Mouse (Mus musculus): ENCODE measurements around the gene Fam198a. TPM values are rescaled to one million over a fixed set of nuclear protein-coding genes. Genes with fewer than 3 reads are reported as not detected.

The Fam198a gene
- polyA plus RNA-seq, 1 experiment from 2014 or later: 0.85 TPM

DNA sequence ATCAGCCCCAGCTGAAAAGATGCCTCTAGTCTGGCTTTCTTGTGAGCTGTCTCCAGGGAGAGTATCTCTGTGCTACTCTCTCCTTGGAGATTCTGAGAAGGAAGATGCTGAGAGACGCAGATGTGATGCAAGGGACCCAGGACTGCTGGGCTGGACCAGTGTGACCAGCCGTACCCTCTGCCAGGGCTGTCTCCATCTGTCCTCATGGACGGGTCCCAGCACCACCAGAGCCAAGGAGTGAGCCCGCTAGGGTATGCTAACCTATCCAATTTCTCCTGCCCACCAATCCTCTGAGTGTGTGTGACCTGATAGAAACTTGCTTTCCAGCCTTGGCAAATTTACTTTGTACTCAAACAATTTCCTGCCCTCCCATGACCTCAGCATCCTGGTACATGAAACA lies 38.0 kb upstream of the Fam198a start:
- DNase-seq (ENCODE audit: low spot score): no peak
- no peaks in the 10 kb centered on the region for H3K27me3 ChIP-seq (ENCODE audit: low read depth, poor library complexity, severe bottlenecking)
- H3K4me1 ChIP-seq: peaks cover 3% of the 10 kb centered on the region; the same call in 1 of the 2 replicates
- H3K9me3 ChIP-seq (replicated peaks): no peaks in the 10 kb centered on the region
- H3K36me3 ChIP-seq: no peaks in the 10 kb centered on the region
- H3K27ac ChIP-seq (replicated peaks): no peak overlapping the region
- H3K4me3 ChIP-seq: no peak overlapping the region
- WGBS: 90% methylated on average over 4 of the region's 4 CpGs

DNA sequence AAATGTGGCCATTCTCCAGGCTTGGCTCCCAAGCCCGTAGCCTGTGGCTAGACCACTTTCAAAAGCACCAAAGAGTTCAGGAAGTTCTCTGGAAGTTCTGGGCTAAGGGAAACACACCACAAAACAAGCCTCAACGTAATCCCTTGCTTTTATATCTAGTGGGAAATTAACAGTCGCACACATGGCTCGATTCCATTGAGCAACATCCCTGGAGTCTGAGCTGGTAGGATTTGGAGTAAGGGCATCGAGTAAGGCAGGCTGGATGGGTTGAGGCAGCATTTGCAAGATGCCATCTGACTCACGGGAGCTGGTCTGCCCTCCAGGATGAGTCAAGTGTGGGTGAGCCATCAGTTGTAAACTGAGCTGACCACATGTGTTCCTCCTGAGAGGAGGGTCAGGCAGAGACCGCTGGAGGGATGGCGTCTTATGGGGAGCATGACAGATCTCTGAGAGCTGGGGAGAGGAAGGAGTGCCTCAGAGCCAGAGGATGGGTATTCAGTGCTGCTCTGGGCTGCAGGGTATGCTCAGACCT lies 36.5 kb upstream of the Fam198a start:
- no peak for DNase-seq (ENCODE audit: low spot score)
- 91% methylated on average over 8 of the region's 8 CpGs for WGBS
- Histone ChIP-seq H3K27ac (replicated peaks) (no peak overlapping the region), H3K27me3 (ENCODE audit: low read depth, poor library complexity, severe bottlenecking) (no peaks in the 10 kb centered on the region), H3K4me1 (peaks cover 4% of the 10 kb centered on the region; the same call in 1 of the 2 replicates), H3K36me3 (no peaks in the 10 kb centered on the region), H3K4me3 (no peak overlapping the region), H3K9me3 (replicated peaks) (no peaks in the 10 kb centered on the region)

DNA sequence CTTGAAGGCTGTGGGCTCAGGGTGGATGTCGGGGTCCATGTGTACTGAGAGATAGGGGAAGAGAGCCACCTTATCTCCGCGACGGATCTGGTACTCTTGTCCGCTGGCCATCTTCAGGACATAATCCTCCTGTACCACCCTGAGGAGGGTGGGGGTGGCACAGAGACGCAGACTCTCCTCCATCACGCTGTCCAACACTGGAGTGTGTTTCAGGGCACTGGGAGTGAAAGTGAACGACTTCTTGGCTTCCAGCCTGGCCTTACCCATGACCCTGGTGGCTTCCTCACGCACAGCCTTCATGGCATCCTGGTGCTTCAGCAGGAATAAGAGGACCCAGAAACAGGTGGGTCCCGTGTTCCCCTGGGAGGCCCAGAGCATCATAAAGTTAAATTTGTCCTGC lies 35.7 kb upstream of the Fam198a start:
- Histone ChIP-seq H3K4me3 (no peak overlapping the region), H3K4me1 (peaks cover 4% of the 10 kb centered on the region; the same call in 1 of the 2 replicates), H3K27ac (replicated peaks) (no peak overlapping the region), H3K27me3 (ENCODE audit: low read depth, poor library complexity, severe bottlenecking) (no peaks in the 10 kb centered on the region), H3K36me3 (no peaks in the 10 kb centered on the region), H3K9me3 (replicated peaks) (no peaks in the 10 kb centered on the region)
- no peak for DNase-seq (ENCODE audit: low spot score)
- 92% methylated on average over 10 of the region's 10 CpGs for WGBS

GRCm38 (mm10) chr9:121916102-121916501 lies 34.7 kb upstream of the Fam198a start, which contains the start of gene Cyp8b1:
Gene Cyp8b1 (minus strand): TSS chr9:121916305.
- no peaks in the 10 kb centered on the region for H3K27me3 ChIP-seq (ENCODE audit: low read depth, poor library complexity, severe bottlenecking)
- H3K27ac ChIP-seq (replicated peaks): 0 out of 2 replicates have a peak within 1 kb of the TSS, but pooled peaks have one; percentile 17
- H3K4me3 ChIP-seq: no peak within 1 kb of the TSS
- 88% methylated on average over 8 of the region's 8 CpGs for WGBS
- no peaks in the 10 kb centered on the region for H3K36me3 ChIP-seq
- no peak for DNase-seq (ENCODE audit: low spot score)
- H3K9me3 ChIP-seq (replicated peaks): no peaks in the 10 kb centered on the region
- H3K4me1 ChIP-seq: peaks cover 4% of the 10 kb centered on the region; the same call in 1 of the 2 replicates

GRCm38 (mm10) chr9:121919027-121919501 lies 31.7 kb upstream of the Fam198a start:
- H3K36me3 ChIP-seq: no peaks in the 10 kb centered on the region
- WGBS: 88% methylated on average over 10 of the region's 10 CpGs
- H3K27ac ChIP-seq (replicated peaks): no peak overlapping the region
- no peak for DNase-seq (ENCODE audit: low spot score)
- H3K9me3 ChIP-seq (replicated peaks): 0 out of 2 replicates have a peak, but pooled peaks cover 3% of the 10 kb centered on the region
- H3K4me3 ChIP-seq: no peak overlapping the region
- no peaks in the 10 kb centered on the region for H3K27me3 ChIP-seq (ENCODE audit: low read depth, poor library complexity, severe bottlenecking)
- H3K4me1 ChIP-seq: peaks cover 4% of the 10 kb centered on the region; the same call in 1 of the 2 replicates

- Histone ChIP-seq H3K9me3 (replicated peaks) (0 out of 2 replicates have a peak, but pooled peaks cover 3% of the 10 kb centered on the region), H3K27ac (replicated peaks) (no peak overlapping the region), H3K27me3 (ENCODE audit: low read depth, poor library complexity, severe bottlenecking) (no peaks in the 10 kb centered on the region), H3K4me1 (no peaks in the 10 kb centered on the region), H3K4me3 (no peak overlapping the region), H3K36me3 (no peaks in the 10 kb centered on the region)
- 87% methylated on average over 8 of the region's 8 CpGs for WGBS
- no peak for DNase-seq (ENCODE audit: low spot score)
These were observed 27.3 kb upstream of the Fam198a start for GRCm38 (mm10) chr9:121923443-121923842.

GRCm38 (mm10) chr9:121923906-121924305 lies 26.9 kb upstream of the Fam198a start:
- Histone ChIP-seq H3K4me1 (no peaks in the 10 kb centered on the region), H3K27ac (replicated peaks) (no peak overlapping the region), H3K9me3 (replicated peaks) (0 out of 2 replicates have a peak, but pooled peaks cover 3% of the 10 kb centered on the region), H3K27me3 (ENCODE audit: low read depth, poor library complexity, severe bottlenecking) (no peaks in the 10 kb centered on the region), H3K4me3 (no peak overlapping the region), H3K36me3 (no peaks in the 10 kb centered on the region)
- DNase-seq (ENCODE audit: low spot score): no peak
- WGBS: 85% methylated on average over 5 of the region's 5 CpGs

GRCm38 (mm10) chr9:121924901-121925560 lies 25.8 kb upstream of the Fam198a start:
- H3K27me3 ChIP-seq (ENCODE audit: low read depth, poor library complexity, severe bottlenecking): no peaks in the 10 kb centered on the region
- no peak overlapping the region for H3K4me3 ChIP-seq
- no peaks in the 10 kb centered on the region for H3K4me1 ChIP-seq
- WGBS: 92% methylated on average over 9 of the region's 9 CpGs
- 0 out of 2 replicates have a peak, but pooled peaks cover 3% of the 10 kb centered on the region for H3K9me3 ChIP-seq (replicated peaks)
- H3K27ac ChIP-seq (replicated peaks): no peak overlapping the region
- no peak for DNase-seq (ENCODE audit: low spot score)
- no peaks in the 10 kb centered on the region for H3K36me3 ChIP-seq

DNA sequence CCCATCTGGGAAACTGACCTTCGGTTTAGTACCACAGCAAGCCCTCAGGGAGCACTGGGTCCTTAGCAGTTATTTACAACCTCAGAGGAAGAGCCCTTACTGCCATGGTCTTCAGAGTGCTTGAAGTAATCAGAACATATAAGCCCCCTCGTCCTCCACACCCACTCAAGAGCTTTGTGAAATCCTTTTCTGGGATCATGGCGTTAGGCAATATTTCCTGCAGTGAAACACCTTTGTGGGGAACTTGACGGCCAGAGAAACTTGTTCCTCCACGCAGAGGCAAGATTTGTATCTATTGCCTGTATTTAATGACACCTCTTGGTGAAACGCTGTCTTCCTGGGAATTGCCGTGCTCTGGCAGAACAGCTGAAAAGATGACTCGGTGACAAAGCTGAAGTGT lies 24.8 kb upstream of the Fam198a start:
- no peaks in the 10 kb centered on the region for H3K36me3 ChIP-seq
- H3K27me3 ChIP-seq (ENCODE audit: low read depth, poor library complexity, severe bottlenecking): no peaks in the 10 kb centered on the region
- DNase-seq (ENCODE audit: low spot score): no peak
- WGBS: 87% methylated on average over 8 of the region's 8 CpGs
- H3K4me1 ChIP-seq: no peaks in the 10 kb centered on the region
- H3K4me3 ChIP-seq: no peak overlapping the region
- no peak overlapping the region for H3K27ac ChIP-seq (replicated peaks)
- H3K9me3 ChIP-seq (replicated peaks): 0 out of 2 replicates have a peak, but pooled peaks cover 3% of the 10 kb centered on the region

GRCm38 (mm10) chr9:121926634-121927405 lies 24.0 kb upstream of the Fam198a start:
- DNase-seq (ENCODE audit: low spot score): no peak
- no peaks in the 10 kb centered on the region for H3K4me1 ChIP-seq
- H3K4me3 ChIP-seq: no peak overlapping the region
- H3K27ac ChIP-seq (replicated peaks): no peak overlapping the region
- H3K27me3 ChIP-seq (ENCODE audit: low read depth, poor library complexity, severe bottlenecking): no peaks in the 10 kb centered on the region
- no peaks in the 10 kb centered on the region for H3K9me3 ChIP-seq (replicated peaks)
- no peaks in the 10 kb centered on the region for H3K36me3 ChIP-seq
- WGBS: 70% methylated on average over 11 of the region's 11 CpGs

GRCm38 (mm10) chr9:121927721-121928120 lies 23.1 kb upstream of the Fam198a start:
- Histone ChIP-seq H3K9me3 (replicated peaks) (no peaks in the 10 kb centered on the region), H3K36me3 (no peaks in the 10 kb centered on the region), H3K27me3 (ENCODE audit: low read depth, poor library complexity, severe bottlenecking) (no peaks in the 10 kb centered on the region), H3K4me3 (no peak overlapping the region), H3K27ac (replicated peaks) (no peak overlapping the region), H3K4me1 (no peaks in the 10 kb centered on the region)
- DNase-seq (ENCODE audit: low spot score): no peak
- WGBS: 85% methylated on average over 7 of the region's 7 CpGs

GRCm38 (mm10) chr9:121928498-121928897 lies 22.3 kb upstream of the Fam198a start:
- Histone ChIP-seq H3K27me3 (ENCODE audit: low read depth, poor library complexity, severe bottlenecking) (no peaks in the 10 kb centered on the region), H3K9me3 (replicated peaks) (no peaks in the 10 kb centered on the region), H3K4me1 (no peaks in the 10 kb centered on the region), H3K36me3 (no peaks in the 10 kb centered on the region), H3K4me3 (no peak overlapping the region), H3K27ac (replicated peaks) (no peak overlapping the region)
- 26% methylated on average over 2 of the region's 2 CpGs for WGBS
- DNase-seq (ENCODE audit: low spot score): peak; percentile 46
